ENCODE assay signal across 11 mouse cellular contexts in genomic region chr14:22185452-22185851, GRCm38 (mm10).
"Had no signal": no experiment of that assay in that cellular context is flagged by ENCODE, and none has a peak within 500 bp of the region (broad histone marks: within the 10 kb centered on the region; RNA-seq: fewer than 3 reads in every experiment).

No protein-coding gene starts in this region.

- DNase-seq: gastrocnemius, postnatal 14 days; gastrocnemius, postnatal 36 days; heart, adult 2 months; heart, postnatal 14 days; heart, postnatal 4 days; kidney, adult 18-20 months; kidney, adult 8-10 months; kidney, postnatal 10 days; kidney, postnatal 25 days; kidney, postnatal 4 days; left cerebral cortex, postnatal 4 days had no signal
